In the genomic region with DNA sequence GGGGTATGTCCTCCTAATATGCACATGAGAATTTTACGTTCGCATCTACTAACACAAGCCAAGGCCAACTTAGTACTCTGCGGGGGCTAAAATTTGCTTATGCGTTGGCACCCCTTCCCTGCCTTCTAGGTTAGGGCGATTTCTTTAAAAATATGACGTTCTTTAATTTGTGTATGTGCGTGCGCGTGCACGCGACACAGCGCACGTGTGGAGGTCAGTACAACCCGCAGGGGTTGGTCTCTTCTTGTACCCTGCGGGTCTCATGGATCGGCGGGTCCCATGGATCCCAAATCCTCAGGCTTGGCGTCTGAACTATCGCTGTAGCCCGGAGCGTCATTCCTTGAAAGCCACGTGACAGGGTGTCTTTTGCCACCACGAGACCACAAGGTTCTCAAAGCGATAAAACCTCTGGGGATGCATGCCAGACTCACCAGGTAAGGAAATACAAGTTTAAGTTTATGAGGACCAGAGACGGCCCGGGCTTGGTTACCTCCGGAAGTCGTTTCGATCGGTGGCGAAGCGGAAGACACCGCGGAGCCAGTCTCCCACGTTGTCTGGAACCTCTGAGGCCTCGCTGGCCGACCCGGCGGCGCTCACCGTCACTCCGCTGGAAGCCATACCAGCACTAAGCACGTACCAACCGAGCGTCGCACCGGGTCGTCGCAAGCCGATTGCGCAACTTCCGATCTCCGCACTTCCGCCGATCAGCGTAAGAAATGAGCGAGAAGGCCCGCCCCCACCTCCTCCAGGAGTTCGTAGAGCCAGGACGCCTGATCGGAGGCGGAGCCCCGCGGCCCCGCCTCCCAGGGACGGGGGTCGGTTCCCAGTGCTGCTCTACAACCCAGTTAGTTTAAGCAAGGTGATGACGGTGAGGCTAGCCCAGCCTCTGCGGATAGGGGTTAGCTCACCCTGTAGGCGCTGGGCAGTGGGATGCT, we compare ENCODE assay signal across 8 mouse cellular contexts. TPM values are rescaled to one million over a fixed set of nuclear protein-coding genes. Genes with fewer than 3 reads are reported as not detected.
DNase-seq lines count a peak whose midpoint lies in the region; ATAC-seq and TF ChIP-seq lines count a peak whose summit lies in the region.

No protein-coding gene starts in this region.

- peak overlapping the region; percentile 98 for H3K4me2 ChIP-seq in embryonic facial prominence, embryonic 14.5 days (ENCODE audit: low read depth, low read length)
- H3K4me2 ChIP-seq in limb, embryonic 13.5 days (replicated peaks): peak overlapping the region; percentile 97
- H3K4me2 ChIP-seq in midbrain, embryonic 16.5 days (ENCODE audit: low read length): peak overlapping the region; percentile 97

- under 1% methylated on average over 70 of the region's 70 CpGs for WGBS in embryonic facial prominence, embryonic 14.5 days
- WGBS in heart, adult 2 months: 1% methylated on average over 70 of the region's 70 CpGs
- under 1% methylated on average over 70 of the region's 70 CpGs for WGBS in limb, embryonic 13.5 days
- 1% methylated on average over 70 of the region's 70 CpGs for WGBS in midbrain, embryonic 16.5 days

- peak; percentile 98 for DNase-seq in 3T3-L1 (ENCODE audit: low read depth, low spot score)
- peak; percentile 75 to 84 for DNase-seq in adrenal gland, postnatal 4 days (ENCODE audit: low spot score in 2 of 2)
- DNase-seq in embryonic facial prominence, embryonic 14.5 days (ENCODE audit: low spot score): peak; percentile 99
- peak; percentile 94 to 97 for DNase-seq in heart, adult 2 months
- DNase-seq in kidney, adult 8-10 months: peak; percentile 96
- peak; percentile 79 to 96 for DNase-seq in spleen, postnatal 10 days (ENCODE audit: low spot score in 2 of 2)

- no peak for TF ChIP-seq CTCF in heart, adult 2 months (IDR thresholded peaks at IDR 0.05)

- TF ChIP-seq POLR2A in heart, adult 2 months (IDR thresholded peaks at IDR 0.05; ENCODE audit: insufficient read depth, low read depth, low read length): peak; percentile 81; the same call in 1 of the 2 replicates

- H3K27ac ChIP-seq in embryonic facial prominence, embryonic 14.5 days (replicated peaks; ENCODE audit: low read depth, low read length): peak overlapping the region; percentile 87
- peak overlapping the region; percentile 92 for H3K27ac ChIP-seq in heart, adult 2 months
- peak overlapping the region; percentile 73; the same call in 1 of the 2 replicates for H3K27ac ChIP-seq in limb, embryonic 13.5 days
- peak overlapping the region; percentile 84 for H3K27ac ChIP-seq in midbrain, embryonic 16.5 days (ENCODE audit: low read length)

- no peaks in the 10 kb centered on the region for H3K9me3 ChIP-seq in embryonic facial prominence, embryonic 14.5 days (ENCODE audit: control insufficient read depth, low read length)
- no peaks in the 10 kb centered on the region for H3K9me3 ChIP-seq in limb, embryonic 13.5 days
- no peaks in the 10 kb centered on the region for H3K9me3 ChIP-seq in midbrain, embryonic 16.5 days (replicated peaks; ENCODE audit: control insufficient read depth, low read length, poor library complexity, severe bottlenecking)

- no peaks in the 10 kb centered on the region for H3K79me2 ChIP-seq in heart, adult 2 months (replicated peaks; ENCODE audit: control insufficient read depth, insufficient read depth, low read length)

- peak; percentile 76; the same call in 1 of the 2 replicates for TF ChIP-seq EP300 in heart, adult 2 months (IDR thresholded peaks at IDR 0.05; ENCODE audit: insufficient read depth, low read depth, low read length)

- intact Hi-C loops in heart, adult 2 months (cut with DNase I): loop anchor here (1.0 kb wide), 1 partner anchor 58 kb away; no protein-coding TSS in a partner anchor

- no peaks in the 10 kb centered on the region for H3K27me3 ChIP-seq in embryonic facial prominence, embryonic 14.5 days (replicated peaks; ENCODE audit: control insufficient read depth, insufficient read depth, low read length)
- no peaks in the 10 kb centered on the region for H3K27me3 ChIP-seq in heart, adult 2 months (ENCODE audit: control insufficient read depth, insufficient read depth, low read length)
- 0 out of 2 replicates have a peak, but pooled peaks cover 1% of the 10 kb centered on the region for H3K27me3 ChIP-seq in limb, embryonic 13.5 days
- no peaks in the 10 kb centered on the region for H3K27me3 ChIP-seq in midbrain, embryonic 16.5 days (ENCODE audit: control insufficient read depth, insufficient read depth, low read depth, low read length)

- peaks cover 35% of the 10 kb centered on the region for H3K36me3 ChIP-seq in embryonic facial prominence, embryonic 14.5 days (ENCODE audit: control insufficient read depth, insufficient read depth, low read length)
- no peaks in the 10 kb centered on the region for H3K36me3 ChIP-seq in heart, adult 2 months (ENCODE audit: control insufficient read depth, insufficient read depth, low read length)
- peaks cover 34% of the 10 kb centered on the region for H3K36me3 ChIP-seq in limb, embryonic 13.5 days
- H3K36me3 ChIP-seq in midbrain, embryonic 16.5 days (ENCODE audit: control insufficient read depth, insufficient read depth, low read length): peaks cover 4% of the 10 kb centered on the region

- peak; percentile 88 for ATAC-seq in embryonic facial prominence, embryonic 14.5 days (ENCODE audit: low read depth)
- ATAC-seq in limb, embryonic 13.5 days (ENCODE audit: low FRiP score, low read depth): peak; percentile 92
- ATAC-seq in midbrain, embryonic 16.5 days: peak; percentile 88

- H3K9ac ChIP-seq in embryonic facial prominence, embryonic 14.5 days (ENCODE audit: low read depth, low read length): peak overlapping the region; percentile 92
- H3K9ac ChIP-seq in heart, adult 2 months (ENCODE audit: low read depth, low read length): peak overlapping the region; percentile 68
- H3K9ac ChIP-seq in limb, embryonic 13.5 days: peak overlapping the region; percentile 83
- H3K9ac ChIP-seq in midbrain, embryonic 16.5 days (ENCODE audit: low read depth, low read length): peak overlapping the region; percentile 90

- peak overlapping the region; percentile 89 for H3K4me3 ChIP-seq in embryonic facial prominence, embryonic 14.5 days (ENCODE audit: low read depth, low read length)
- peak overlapping the region; percentile 88 for H3K4me3 ChIP-seq in heart, adult 2 months
- H3K4me3 ChIP-seq in limb, embryonic 13.5 days: peak overlapping the region; percentile 89
- peak overlapping the region; percentile 85 for H3K4me3 ChIP-seq in midbrain, embryonic 16.5 days (ENCODE audit: low read depth, low read length)

- 0 out of 2 replicates have a peak, but pooled peaks cover 5% of the 10 kb centered on the region for H3K4me1 ChIP-seq in embryonic facial prominence, embryonic 14.5 days (ENCODE audit: control insufficient read depth, insufficient read depth, low read length)
- no peaks in the 10 kb centered on the region for H3K4me1 ChIP-seq in heart, adult 2 months (ENCODE audit: control insufficient read depth, insufficient read depth, low read length)
- peaks cover 24% of the 10 kb centered on the region for H3K4me1 ChIP-seq in limb, embryonic 13.5 days
- H3K4me1 ChIP-seq in midbrain, embryonic 16.5 days (ENCODE audit: control insufficient read depth, insufficient read depth, low read length): peaks cover 25% of the 10 kb centered on the region

RNA-seq across cellular contexts. Expression of gene Tomm6, which starts 0.5 kb away (rescaled TPM):
- 100 to 1,000 TPM; 189 to 203 TPM for total RNA-seq in adrenal gland, postnatal 4 days (2021)
- 365 and 382 TPM in 2 replicates for polyA plus RNA-seq in embryonic facial prominence, embryonic 14.5 days (2014; fragmentation: Nextera tagmentation; extraction: Ambion mirVana)
- total RNA-seq in heart, adult 2 months (2021): 100 to 1,000 TPM; 113 to 125 TPM
- polyA plus RNA-seq in heart, adult 2 months (2012; rRNA removed): 53.9 and 68.1 TPM in 2 replicates
- polyA plus RNA-seq in limb, embryonic 13.5 days (2015; fragmentation: Nextera tagmentation; extraction: Ambion mirVana): 363 and 394 TPM in 2 replicates
- polyA plus RNA-seq in midbrain, embryonic 16.5 days (2015; fragmentation: Nextera tagmentation; extraction: Ambion mirVana): 252 and 268 TPM in 2 replicates

RNA-seq across cellular contexts. Expression of gene Frs3, which starts 1.2 kb away (rescaled TPM):
- total RNA-seq in adrenal gland, postnatal 4 days (2021): 10 to 100 TPM in 1 of 2 experiments, 1 to 10 TPM in 1; 9.3 to 12.4 TPM
- 4.0 and 4.2 TPM in 2 replicates for polyA plus RNA-seq in embryonic facial prominence, embryonic 14.5 days (2014; fragmentation: Nextera tagmentation; extraction: Ambion mirVana)
- 1 to 10 TPM; 4.8 to 5.2 TPM for total RNA-seq in heart, adult 2 months (2021)
- 10.8 and 11.7 TPM in 2 replicates for polyA plus RNA-seq in heart, adult 2 months (2012; rRNA removed)
- polyA plus RNA-seq in limb, embryonic 13.5 days (2015; fragmentation: Nextera tagmentation; extraction: Ambion mirVana): 6.3 TPM in 2 replicates
- 46.0 and 54.1 TPM in 2 replicates for polyA plus RNA-seq in midbrain, embryonic 16.5 days (2015; fragmentation: Nextera tagmentation; extraction: Ambion mirVana)

RNA-seq across cellular contexts. Expression of gene Gm21981, which starts 6.6 kb away (rescaled TPM):
- total RNA-seq in adrenal gland, postnatal 4 days (2021): 1 to 10 TPM; 1.5 to 1.7 TPM
- polyA plus RNA-seq in embryonic facial prominence, embryonic 14.5 days (2014; fragmentation: Nextera tagmentation; extraction: Ambion mirVana): 1.5 and 2.1 TPM in 2 replicates
- total RNA-seq in heart, adult 2 months (2021): under 1 TPM; 0.78 to 0.89 TPM
- polyA plus RNA-seq in heart, adult 2 months (2012; rRNA removed): 0.73 and 1.2 TPM in 2 replicates
- 0.37 and 0.52 TPM in 2 replicates for polyA plus RNA-seq in limb, embryonic 13.5 days (2015; fragmentation: Nextera tagmentation; extraction: Ambion mirVana)
- polyA plus RNA-seq in midbrain, embryonic 16.5 days (2015; fragmentation: Nextera tagmentation; extraction: Ambion mirVana): 0.88 and 0.92 TPM in 2 replicates

RNA-seq across cellular contexts. Expression of gene Prickle4, which starts 6.9 kb away (rescaled TPM):
- 1 to 10 TPM; 1.4 to 2.6 TPM for total RNA-seq in adrenal gland, postnatal 4 days (2021)
- 1.8 and 2.1 TPM in 2 replicates for polyA plus RNA-seq in embryonic facial prominence, embryonic 14.5 days (2014; fragmentation: Nextera tagmentation; extraction: Ambion mirVana)
- 1 to 10 TPM; 3.7 to 3.9 TPM for total RNA-seq in heart, adult 2 months (2021)
- polyA plus RNA-seq in heart, adult 2 months (2012; rRNA removed): 4.0 and 8.3 TPM in 2 replicates
- 0.42 and 0.91 TPM in 2 replicates for polyA plus RNA-seq in limb, embryonic 13.5 days (2015; fragmentation: Nextera tagmentation; extraction: Ambion mirVana)
- 0.77 and 2.4 TPM in 2 replicates for polyA plus RNA-seq in midbrain, embryonic 16.5 days (2015; fragmentation: Nextera tagmentation; extraction: Ambion mirVana)

RNA-seq across cellular contexts. Expression of gene Pgc, which starts 39.0 kb away (rescaled TPM):
- not detected for total RNA-seq in adrenal gland, postnatal 4 days (2021)
- polyA plus RNA-seq in embryonic facial prominence, embryonic 14.5 days (2014; fragmentation: Nextera tagmentation; extraction: Ambion mirVana): 0.21 TPM in 1 of 2 replicates, not detected in the other
- total RNA-seq in heart, adult 2 months (2021): not detected
- 0.59 TPM in 2 replicates for polyA plus RNA-seq in heart, adult 2 months (2012; rRNA removed)
- 0.14 and 0.43 TPM in 2 replicates for polyA plus RNA-seq in limb, embryonic 13.5 days (2015; fragmentation: Nextera tagmentation; extraction: Ambion mirVana)
- 0.13 TPM in 1 of 2 replicates, not detected in the other for polyA plus RNA-seq in midbrain, embryonic 16.5 days (2015; fragmentation: Nextera tagmentation; extraction: Ambion mirVana)

Comparison
In these comparisons a context has a peak if more than half of its experiments do, and no peak if none do; other contexts are left out.
1. Peak in every context shown above with its lines: DNase-seq, ATAC-seq, H3K4me3 ChIP-seq and H3K27ac ChIP-seq.